Mouse (Mus musculus): ENCODE data around the gene Myo7a. TPM values are rescaled to one million over a fixed set of nuclear protein-coding genes. Genes with fewer than 3 reads are reported as not detected.

Myo7a gene
- polyA plus RNA-seq, 1 experiment from 2014 or later: 17.3 TPM

DNA sequence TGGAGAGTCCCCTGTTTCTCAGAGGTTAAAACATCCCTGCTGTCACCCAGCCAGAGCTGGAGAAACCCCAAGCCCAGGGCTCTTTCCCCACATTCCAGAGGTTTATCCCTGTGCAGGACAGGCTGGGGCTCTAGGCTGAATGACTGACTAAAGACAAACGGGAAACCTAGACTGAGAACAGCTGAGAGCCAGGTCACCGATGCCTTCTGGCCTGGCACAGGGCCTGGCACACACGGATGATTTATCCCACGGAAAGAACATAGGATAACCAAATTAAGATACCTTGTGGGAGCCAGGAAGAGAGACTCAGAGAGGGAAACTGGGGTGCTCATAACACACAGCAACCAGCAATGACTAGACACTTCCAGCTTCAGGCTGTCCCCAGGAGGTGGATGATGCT is 9.6 kb downstream of the Myo7a start:
- 85% methylated on average over 4 of the region's 4 CpGs for WGBS
- Histone ChIP-seq H3K36me3 (no peaks in the 10 kb centered on the region), H3K4me3 (no peak overlapping the region)

GRCm38 (mm10) chr7:98108636-98109430 is 10.5 kb downstream of the Myo7a start:
- H3K27me3 ChIP-seq (ENCODE audit: insufficient read depth, poor library complexity, severe bottlenecking): peaks cover 40% of the 10 kb centered on the region
- H3K27ac ChIP-seq: no peak overlapping the region
- no peaks in the 10 kb centered on the region for H3K9me3 ChIP-seq
- DNase-seq (ENCODE audit: low spot score): no peak
- 85% methylated on average over 16 of the region's 16 CpGs for WGBS
- H3K4me3 ChIP-seq: no peak overlapping the region
- H3K36me3 ChIP-seq: no peaks in the 10 kb centered on the region
- H3K4me1 ChIP-seq (replicated peaks): peaks cover 35% of the 10 kb centered on the region

More for the DNA sequence above, 9.6 kb downstream of the Myo7a start:
- DNase-seq (ENCODE audit: low spot score): no peak
- H3K9me3 ChIP-seq: no peaks in the 10 kb centered on the region
- peaks cover 40% of the 10 kb centered on the region for H3K27me3 ChIP-seq (ENCODE audit: insufficient read depth, poor library complexity, severe bottlenecking)
- H3K4me1 ChIP-seq (replicated peaks): peaks cover 26% of the 10 kb centered on the region
- no peak overlapping the region for H3K27ac ChIP-seq

DNA sequence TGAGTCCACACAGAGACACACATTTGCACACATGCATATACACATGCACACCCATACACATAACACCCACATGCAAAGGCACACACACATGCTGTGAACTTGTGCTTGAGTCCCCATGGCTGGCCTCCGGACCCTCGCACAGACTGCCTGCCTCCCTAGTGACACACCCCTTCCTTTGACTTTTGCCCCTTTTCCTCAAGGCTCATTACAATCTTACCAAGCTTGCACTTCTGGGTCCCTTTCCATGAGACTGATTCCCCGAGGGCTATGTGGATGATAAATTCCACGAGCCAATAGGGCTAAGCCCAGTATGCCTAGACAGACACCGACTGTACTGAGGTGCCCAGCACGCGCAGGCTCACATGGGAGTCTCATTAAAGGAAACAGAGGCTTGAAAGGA is 13.1 kb downstream of the Myo7a start:
- Histone ChIP-seq H3K4me1 (replicated peaks) (peaks cover 51% of the 10 kb centered on the region), H3K4me3 (no peak overlapping the region), H3K9me3 (no peaks in the 10 kb centered on the region), H3K27me3 (ENCODE audit: insufficient read depth, poor library complexity, severe bottlenecking) (peaks cover 22% of the 10 kb centered on the region), H3K36me3 (no peaks in the 10 kb centered on the region), H3K27ac (no peak overlapping the region)
- no peak for DNase-seq (ENCODE audit: low spot score)
- WGBS: 92% methylated on average over 7 of the region's 7 CpGs

DNA sequence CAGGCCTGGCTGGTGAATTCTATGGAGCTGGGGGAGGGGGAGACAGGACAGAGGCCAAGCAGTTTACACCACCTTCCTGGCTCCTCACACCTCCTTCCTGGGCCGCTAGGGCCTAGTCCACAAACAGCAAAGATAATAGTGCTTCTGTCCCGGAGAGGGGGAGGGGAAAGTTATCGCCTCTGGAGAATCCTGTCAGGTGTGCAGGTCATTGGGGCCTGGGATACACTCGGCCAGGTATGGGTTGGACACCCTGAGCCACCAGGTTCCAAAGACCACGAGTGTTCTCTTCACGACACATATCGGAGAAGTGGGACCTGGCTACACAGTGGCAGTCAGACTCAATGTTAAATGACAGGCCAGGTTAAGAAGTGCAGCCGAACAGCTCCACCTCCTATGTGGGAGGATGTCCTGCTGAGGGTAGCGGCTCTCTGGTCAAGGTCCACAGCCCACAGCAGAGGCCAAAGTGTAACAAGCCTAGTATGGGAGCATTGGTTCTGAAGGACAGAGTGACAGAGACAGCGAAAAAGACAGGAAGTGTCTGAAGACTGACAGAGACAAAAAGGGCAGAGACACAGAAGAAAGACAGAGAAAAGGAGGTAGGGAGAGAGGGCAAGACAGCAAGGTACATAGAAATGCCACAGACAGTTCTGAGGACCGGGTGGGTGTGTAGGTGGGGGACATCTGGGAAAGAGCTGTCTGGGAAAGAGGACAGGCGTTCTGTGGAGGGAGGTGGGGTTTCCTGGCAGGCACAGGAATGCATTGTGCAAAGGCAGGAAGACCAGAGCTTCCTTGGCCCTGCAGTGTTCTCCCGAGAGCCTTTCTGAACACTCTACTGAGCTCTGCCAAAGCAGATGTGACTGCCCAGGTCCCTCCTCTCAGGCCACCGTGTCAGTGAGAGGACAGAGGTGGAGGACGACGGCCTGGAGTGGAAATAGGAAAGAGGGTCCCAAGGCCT is 14.6 kb downstream of the Myo7a start:
- Histone ChIP-seq H3K9me3 (no peaks in the 10 kb centered on the region), H3K27ac (peak overlapping the region; percentile 31; the same call in 1 of the 2 replicates), H3K4me1 (replicated peaks) (peaks cover 45% of the 10 kb centered on the region), H3K4me3 (no peak overlapping the region), H3K36me3 (no peaks in the 10 kb centered on the region), H3K27me3 (ENCODE audit: insufficient read depth, poor library complexity, severe bottlenecking) (peaks cover 7% of the 10 kb centered on the region; the same call in 1 of the 2 replicates)
- no peak for DNase-seq (ENCODE audit: low spot score)
- WGBS: 55% methylated on average over 16 of the region's 16 CpGs

- Histone ChIP-seq H3K27ac (peak overlapping the region; percentile 40; the same call in 1 of the 2 replicates), H3K27me3 (ENCODE audit: insufficient read depth, poor library complexity, severe bottlenecking) (0 out of 2 replicates have a peak, but pooled peaks cover 2% of the 10 kb centered on the region)
- WGBS: 75% methylated on average over 5 of the region's 5 CpGs
These were observed 15.4 kb downstream of the Myo7a start for GRCm38 (mm10) chr7:98103942-98104292.

GRCm38 (mm10) chr7:98103002-98103941 is 16.1 kb downstream of the Myo7a start:
- Histone ChIP-seq H3K4me1 (replicated peaks) (peaks cover 47% of the 10 kb centered on the region), H3K9me3 (no peaks in the 10 kb centered on the region), H3K36me3 (peaks cover under 1% of the 10 kb centered on the region), H3K27me3 (ENCODE audit: insufficient read depth, poor library complexity, severe bottlenecking) (no peaks in the 10 kb centered on the region), H3K27ac (peak overlapping the region; percentile 89), H3K4me3 (peak overlapping the region; percentile 42)
- peak; percentile 87 for DNase-seq (ENCODE audit: low spot score)
- WGBS: 16% methylated on average over 26 of the region's 26 CpGs

More at GRCm38 (mm10) chr7:98103942-98104292, 15.4 kb downstream of the Myo7a start:
- H3K36me3 ChIP-seq: no peaks in the 10 kb centered on the region
- peaks cover 45% of the 10 kb centered on the region for H3K4me1 ChIP-seq (replicated peaks)
- DNase-seq (ENCODE audit: low spot score): no peak
- H3K9me3 ChIP-seq: no peaks in the 10 kb centered on the region
- no peak overlapping the region for H3K4me3 ChIP-seq

GRCm38 (mm10) chr7:98102488-98102887 is 16.8 kb downstream of the Myo7a start:
- H3K27ac ChIP-seq: peak overlapping the region; percentile 89
- H3K4me3 ChIP-seq: peak overlapping the region; percentile 42; the same call in 1 of the 2 replicates
- WGBS: 93% methylated on average over 11 of the region's 11 CpGs
- no peaks in the 10 kb centered on the region for H3K27me3 ChIP-seq (ENCODE audit: insufficient read depth, poor library complexity, severe bottlenecking)
- peaks cover 9% of the 10 kb centered on the region for H3K36me3 ChIP-seq
- H3K4me1 ChIP-seq (replicated peaks): peaks cover 48% of the 10 kb centered on the region
- H3K9me3 ChIP-seq: peaks cover 3% of the 10 kb centered on the region
- DNase-seq (ENCODE audit: low spot score): no peak

- Histone ChIP-seq H3K27ac (no peak overlapping the region), H3K27me3 (ENCODE audit: insufficient read depth, poor library complexity, severe bottlenecking) (no peaks in the 10 kb centered on the region), H3K36me3 (peaks cover 35% of the 10 kb centered on the region), H3K4me1 (replicated peaks) (peaks cover 10% of the 10 kb centered on the region; the same call in 1 of the 2 replicates), H3K9me3 (peaks cover 11% of the 10 kb centered on the region), H3K4me3 (no peak overlapping the region)
- no peak for DNase-seq (ENCODE audit: low spot score)
- WGBS: 93% methylated on average over 8 of the region's 8 CpGs
These were observed 21.8 kb downstream of the Myo7a start for GRCm38 (mm10) chr7:98097557-98097956.

DNA sequence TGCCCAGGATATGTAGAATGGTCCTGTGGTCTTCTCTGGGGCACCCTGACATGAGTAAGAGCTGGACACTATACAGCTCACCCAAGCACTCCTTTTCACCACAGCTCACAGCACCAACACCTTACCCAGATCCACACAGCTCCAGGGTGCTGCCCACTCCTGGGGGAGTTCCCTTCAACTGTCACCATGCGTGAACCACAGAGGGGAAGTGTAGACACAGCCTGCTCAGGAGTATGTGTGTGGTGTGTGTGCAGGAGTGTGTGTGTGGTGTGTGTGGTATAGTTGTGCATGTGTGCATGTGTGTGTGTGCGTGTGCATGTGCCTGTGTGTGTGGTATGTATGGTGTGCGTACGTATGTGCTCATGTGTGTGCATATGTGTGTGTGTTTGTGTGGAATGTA is 23.5 kb downstream of the Myo7a start:
- H3K27ac ChIP-seq: no peak overlapping the region
- peaks cover 11% of the 10 kb centered on the region for H3K9me3 ChIP-seq
- no peaks in the 10 kb centered on the region for H3K27me3 ChIP-seq (ENCODE audit: insufficient read depth, poor library complexity, severe bottlenecking)
- peaks cover 51% of the 10 kb centered on the region for H3K36me3 ChIP-seq
- 0 out of 2 replicates have a peak, but pooled peaks cover 3% of the 10 kb centered on the region for H3K4me1 ChIP-seq (replicated peaks)
- DNase-seq (ENCODE audit: low spot score): no peak
- 93% methylated on average over 4 of the region's 4 CpGs for WGBS
- H3K4me3 ChIP-seq: no peak overlapping the region

DNA sequence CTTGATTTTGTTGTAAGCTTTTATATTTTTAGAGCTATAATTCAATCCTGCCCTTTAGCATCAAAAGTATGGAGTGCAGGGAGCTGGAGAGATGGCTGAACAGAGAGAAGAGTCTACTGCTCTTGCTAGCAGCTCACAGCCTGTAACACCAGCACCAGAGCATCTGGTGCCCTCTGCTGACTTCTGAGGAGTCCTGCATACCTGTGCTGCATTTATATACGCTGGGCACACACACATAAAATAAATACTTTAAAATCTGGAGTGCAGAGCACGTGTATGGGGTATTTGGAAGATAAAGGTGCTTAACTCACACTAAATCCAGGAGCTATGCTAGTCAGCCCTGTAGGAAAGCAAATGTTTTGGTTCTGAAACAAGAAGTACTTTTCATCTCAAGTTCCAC is 33.0 kb downstream of the Myo7a start:
- no peak overlapping the region for H3K4me3 ChIP-seq
- H3K27ac ChIP-seq: no peak overlapping the region
- peaks cover 8% of the 10 kb centered on the region for H3K36me3 ChIP-seq
- no peaks in the 10 kb centered on the region for H3K27me3 ChIP-seq (ENCODE audit: insufficient read depth, poor library complexity, severe bottlenecking)
- DNase-seq (ENCODE audit: low spot score): no peak
- H3K9me3 ChIP-seq: no peaks in the 10 kb centered on the region
- 62% methylated on average over 2 of the region's 2 CpGs for WGBS
- peaks cover 34% of the 10 kb centered on the region for H3K4me1 ChIP-seq (replicated peaks)

DNA sequence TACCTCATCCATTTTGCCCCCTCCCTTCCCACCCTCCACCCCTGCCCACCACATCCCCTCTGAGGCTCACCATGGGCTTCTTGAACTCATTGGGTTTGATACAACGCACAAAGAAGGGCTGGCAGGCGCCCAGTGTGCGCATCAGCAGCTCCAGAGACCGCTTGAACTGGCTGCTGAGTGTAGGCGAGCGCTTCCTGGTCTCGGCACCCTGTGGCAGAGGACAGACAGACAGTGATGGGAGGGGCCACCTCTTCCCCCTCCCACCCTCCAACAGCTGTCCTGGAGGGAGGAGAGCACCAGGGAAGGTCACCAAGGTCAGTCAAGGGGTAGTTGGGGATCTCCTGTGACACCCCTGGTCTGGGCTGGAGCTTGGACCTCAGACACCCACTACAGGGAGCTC is 34.0 kb downstream of the Myo7a start:
- Histone ChIP-seq H3K4me3 (no peak overlapping the region), H3K4me1 (replicated peaks) (peaks cover 34% of the 10 kb centered on the region), H3K27ac (0 out of 2 replicates have a peak overlapping the region, but pooled peaks have one; percentile 17), H3K27me3 (ENCODE audit: insufficient read depth, poor library complexity, severe bottlenecking) (no peaks in the 10 kb centered on the region), H3K9me3 (no peaks in the 10 kb centered on the region), H3K36me3 (no peaks in the 10 kb centered on the region)
- no peak for DNase-seq (ENCODE audit: low spot score)
- 76% methylated on average over 7 of the region's 7 CpGs for WGBS
